Mouse (Mus musculus) heart, postnatal 25 days (tissue): ENCODE measurements around the gene Lhpp. TPM values are rescaled to one million over a fixed set of nuclear protein-coding genes. Genes with fewer than 3 reads are reported as not detected.
A peak's percentile ranks its signal among the peaks of the same experiment; 100 is the strongest.

Experiments used
- DNase-seq: peaks from one replicate; pipeline ENCODE4 v3.0.0; 2022; ENCODE audit warnings: low spot score
- intact Hi-C: fragments of 180-260 bp; cut with DNase I; formaldehyde crosslinking; loops from one replicate; pipeline ENCODE4 v1.15.1; 2025
- total RNA-seq, 2 experiments: library from RNA; stranded (reverse); gene quantifications; 2 replicates each; pipeline ENCODE4 v1.2.3; 2021

Gene Lhpp
- total RNA-seq, 2 experiments from 2014 or later: 14.6 to 15.6 TPM

DNA sequence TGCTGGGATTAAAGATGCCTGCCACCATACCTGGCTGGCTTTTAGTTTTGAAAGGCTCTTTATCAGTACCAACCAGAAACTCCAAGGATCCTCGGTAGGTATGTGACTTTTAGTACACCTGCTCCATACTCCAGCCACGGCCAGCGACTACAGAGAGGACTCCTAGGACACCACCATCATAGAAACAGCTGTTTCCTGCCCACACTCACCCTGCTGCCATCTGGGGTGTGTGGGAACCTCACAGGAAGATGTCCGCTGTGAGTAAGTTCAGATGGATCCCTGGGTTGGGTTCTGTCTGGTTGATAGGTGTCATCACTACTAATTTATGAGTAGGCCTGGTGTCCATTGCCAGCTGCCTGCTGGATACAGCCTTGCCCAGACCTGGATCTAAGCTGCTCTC, 88.3 kb downstream of the Lhpp start:
- intact Hi-C loops: no loop called here

GRCm38 (mm10) chr7:132699165-132699564, 88.7 kb downstream of the Lhpp start:
- intact Hi-C loops: no loop called here

More for the DNA sequence above, 88.3 kb downstream of the Lhpp start:
- DNase-seq: no peak

DNA sequence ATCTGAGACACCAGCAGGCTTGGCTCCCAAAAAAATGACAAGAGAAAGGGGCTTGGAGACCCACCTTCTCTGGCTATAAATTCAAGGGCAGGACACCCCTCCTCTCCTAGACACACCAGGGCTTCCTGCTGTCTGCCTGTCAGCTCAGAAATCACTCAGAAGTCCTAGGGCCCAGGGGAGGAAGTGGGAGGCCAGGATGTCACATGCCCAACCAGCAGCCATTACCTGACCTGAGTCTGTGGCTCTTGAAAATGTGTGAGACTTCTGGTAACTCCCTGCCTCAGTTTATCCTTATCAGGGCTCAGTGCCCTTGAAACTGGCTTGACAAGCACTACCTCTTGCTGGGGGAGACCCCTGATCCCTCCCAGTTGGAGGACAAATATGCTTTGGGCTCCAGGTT, 89.2 kb downstream of the Lhpp start:
- no peak for DNase-seq
- intact Hi-C loops: no loop called here

More at GRCm38 (mm10) chr7:132699165-132699564, 88.7 kb downstream of the Lhpp start:
- DNase-seq: no peak

GRCm38 (mm10) chr7:132700107-132700506, 89.7 kb downstream of the Lhpp start:
- intact Hi-C loops: no loop called here
- DNase-seq: no peak

DNA sequence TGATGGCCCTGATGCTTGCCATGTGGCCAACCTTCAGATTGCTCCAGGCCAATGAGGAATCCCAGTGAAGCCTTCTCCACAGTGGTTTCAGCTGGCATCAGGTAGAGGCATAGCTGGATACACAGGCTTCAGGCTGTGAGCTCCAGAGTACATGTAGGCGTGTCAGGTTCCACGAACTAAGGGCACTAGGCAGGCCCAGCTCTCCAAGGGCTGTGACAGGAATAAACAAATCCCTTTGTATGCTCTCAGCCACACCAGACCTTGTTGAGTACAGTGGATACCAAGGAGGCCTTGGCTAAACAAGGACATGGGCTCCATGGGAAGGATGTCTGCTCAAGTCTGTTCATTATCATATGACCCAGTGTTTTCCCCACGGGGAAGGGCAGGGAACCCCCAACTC, 91.0 kb downstream of the Lhpp start:
- intact Hi-C loops: no loop called here

DNA sequence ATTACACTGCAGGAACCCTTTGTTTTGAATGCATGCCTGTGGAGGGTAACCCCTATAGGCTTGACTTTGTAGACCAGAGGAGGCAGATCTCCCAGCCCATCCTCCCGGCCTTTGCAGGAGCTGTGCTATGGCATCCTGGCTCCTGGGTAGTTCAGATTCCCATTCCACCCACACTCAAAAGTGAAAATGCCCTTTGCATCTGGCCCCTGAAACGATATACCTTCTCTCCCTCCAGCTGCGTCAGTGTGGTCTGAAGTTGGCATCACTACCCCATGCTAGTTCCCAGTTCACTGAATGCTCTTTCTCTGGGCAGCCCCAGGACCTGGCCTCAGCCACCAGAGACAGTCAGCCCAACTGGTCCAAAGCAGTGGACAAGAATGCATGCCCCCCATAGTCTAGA, 91.6 kb downstream of the Lhpp start:
- intact Hi-C loops: no loop called here
- no peak for DNase-seq

More for the DNA sequence above, 91.0 kb downstream of the Lhpp start:
- no peak for DNase-seq

GRCm38 (mm10) chr7:132702492-132703070, 92.1 kb downstream of the Lhpp start:
- intact Hi-C loops: no loop called here
- DNase-seq: no peak

DNA sequence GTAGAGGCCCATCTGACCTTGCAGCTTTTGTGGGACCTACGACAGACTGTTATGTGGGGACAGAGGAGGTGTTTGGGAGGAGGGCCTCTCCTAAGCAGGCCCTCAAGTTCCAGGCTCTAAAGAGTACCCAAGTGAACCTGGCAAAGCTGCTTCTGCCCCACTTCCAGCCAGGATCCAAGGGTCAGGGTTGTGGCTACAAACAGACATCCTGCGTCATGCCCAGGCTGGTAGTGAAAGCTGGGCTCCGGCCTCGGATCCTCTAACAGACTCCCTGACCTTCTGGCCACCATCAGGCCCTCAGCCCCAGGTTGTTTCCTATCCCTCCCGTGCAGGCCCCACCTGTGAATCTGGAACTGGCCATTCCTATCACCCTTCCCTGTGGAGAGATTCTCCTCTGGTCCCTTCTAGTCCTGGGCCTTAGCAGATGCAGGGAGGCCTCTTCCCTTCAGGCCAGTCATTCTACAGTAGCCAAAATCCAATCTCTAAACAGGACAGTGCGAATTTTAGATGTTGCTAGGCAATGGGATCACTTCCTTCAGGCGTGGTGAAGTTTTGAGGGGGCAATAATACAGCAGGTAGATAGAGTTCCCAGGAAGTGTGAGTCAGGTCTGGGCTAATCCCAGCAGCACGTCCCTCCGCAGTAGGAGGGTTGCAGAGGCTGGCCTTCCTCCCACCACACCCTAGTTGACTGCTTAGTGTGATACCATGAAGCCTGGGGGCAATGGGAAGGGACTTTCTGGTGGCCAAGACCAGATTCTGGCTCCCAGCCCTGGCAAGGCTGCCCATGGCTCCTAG, 93.3 kb downstream of the Lhpp start:
- DNase-seq: no peak

DNA sequence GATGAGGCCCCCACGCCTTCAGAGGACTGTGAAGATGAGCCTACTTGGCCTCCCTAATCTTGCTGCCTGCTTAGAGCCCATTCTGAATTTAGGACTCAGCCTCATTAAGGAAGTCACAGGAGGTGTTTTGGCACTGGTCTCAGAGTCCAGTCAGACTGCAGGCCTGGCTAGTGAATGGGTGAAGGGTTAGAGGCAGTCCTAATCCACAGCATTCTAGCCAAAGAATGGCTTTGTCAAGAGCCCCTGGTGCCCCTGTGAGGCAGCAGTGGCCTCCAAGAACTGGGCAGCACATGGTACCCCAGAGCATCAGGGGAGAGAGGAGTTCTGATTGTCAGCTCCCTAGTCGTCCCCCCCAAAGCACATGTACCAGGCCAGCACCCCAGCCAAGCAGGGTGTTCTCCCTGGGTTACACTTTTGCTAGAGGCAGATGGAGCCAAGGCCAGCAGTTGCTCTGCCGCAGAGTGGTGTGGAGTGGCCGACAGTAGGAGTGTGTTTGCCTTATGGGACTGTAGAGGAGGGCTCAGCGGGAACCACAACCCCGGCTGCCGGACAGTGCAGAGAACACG, 94.0 kb downstream of the Lhpp start:
- DNase-seq: no peak
- intact Hi-C loops: no loop called here

More for the DNA sequence above, 93.3 kb downstream of the Lhpp start:
- intact Hi-C loops: no loop called here

DNA sequence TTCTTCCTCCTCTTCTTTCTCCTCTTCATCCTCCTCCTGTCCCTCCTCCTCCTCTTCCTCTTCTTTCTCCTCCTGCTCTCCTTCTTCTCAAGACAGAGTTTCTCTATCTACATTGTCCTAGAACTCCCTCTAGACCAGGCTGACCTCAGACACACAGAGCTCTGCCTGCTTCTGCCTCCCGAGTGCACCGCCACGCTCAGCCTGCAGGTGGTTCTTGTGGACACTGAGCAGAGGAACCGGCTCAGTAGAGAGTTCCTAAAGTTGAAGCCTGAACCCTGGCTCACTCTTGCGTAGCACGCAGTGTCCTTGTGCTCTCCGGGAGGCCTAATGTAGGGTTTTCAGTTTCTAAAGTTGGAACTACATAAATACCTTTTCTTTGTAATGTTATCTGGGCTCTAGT, 94.7 kb downstream of the Lhpp start:
- no peak for DNase-seq
- intact Hi-C loops: no loop called here

DNA sequence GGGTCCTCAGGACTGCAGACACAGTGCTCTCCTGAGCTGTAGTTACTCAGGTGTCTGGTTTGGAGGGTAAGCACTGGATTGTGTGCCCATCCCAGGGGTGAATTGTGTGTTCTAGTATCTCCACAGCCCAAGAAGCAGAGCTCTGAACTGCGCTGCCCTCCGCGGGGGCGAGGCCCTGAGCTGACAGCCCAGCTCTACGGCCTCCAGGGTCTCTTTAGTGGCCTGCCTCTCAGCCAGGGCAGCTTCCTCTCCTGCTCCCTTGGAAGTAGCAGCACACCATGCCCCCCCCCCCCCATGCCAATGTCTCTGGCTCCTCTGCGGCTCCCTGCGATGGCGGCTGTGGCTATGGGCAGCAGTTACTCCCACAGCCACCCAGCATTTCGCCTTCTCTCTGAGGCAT, 101.1 kb downstream of the Lhpp start:
- intact Hi-C loops: loop anchor here (5.0 kb wide), 2 partner anchors 39 to 54 kb away; no protein-coding TSS in a partner anchor
- DNase-seq: no peak

DNA sequence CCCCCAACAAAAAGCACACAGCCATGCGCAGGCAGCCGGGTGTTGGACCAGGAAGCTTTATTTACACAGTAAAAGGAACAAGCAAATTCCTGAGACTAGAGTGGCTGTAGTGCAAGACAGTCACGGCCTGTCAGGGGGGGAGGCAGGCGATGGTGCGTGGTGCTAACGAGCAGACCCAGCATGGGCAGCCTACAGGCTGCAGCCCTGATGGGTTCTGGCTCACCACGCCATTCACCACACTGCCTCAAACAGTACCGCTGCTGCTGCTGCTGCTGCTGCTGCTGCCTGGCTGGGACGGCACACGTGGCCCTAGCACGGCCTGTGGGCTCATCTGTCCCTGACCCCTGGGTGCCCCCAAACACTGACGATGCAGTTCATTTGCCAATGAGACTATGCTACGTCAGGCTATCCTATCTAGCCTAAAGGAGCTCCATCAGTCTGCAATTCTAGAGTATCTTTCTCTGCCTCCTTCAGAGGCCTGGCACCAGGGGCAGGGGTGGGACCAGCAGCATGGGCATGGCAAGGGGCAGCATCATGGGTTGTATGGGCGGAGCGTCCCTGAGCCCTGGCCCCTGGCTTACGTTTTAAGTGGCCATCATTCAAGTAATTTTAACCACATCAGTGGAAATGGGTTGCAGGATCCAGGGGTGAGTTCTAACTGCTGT, 101.7 kb downstream of the Lhpp start:
- intact Hi-C loops: loop anchor here (5.0 kb wide), 2 partner anchors 40 to 55 kb away; no protein-coding TSS in a partner anchor
- DNase-seq: no peak

DNA sequence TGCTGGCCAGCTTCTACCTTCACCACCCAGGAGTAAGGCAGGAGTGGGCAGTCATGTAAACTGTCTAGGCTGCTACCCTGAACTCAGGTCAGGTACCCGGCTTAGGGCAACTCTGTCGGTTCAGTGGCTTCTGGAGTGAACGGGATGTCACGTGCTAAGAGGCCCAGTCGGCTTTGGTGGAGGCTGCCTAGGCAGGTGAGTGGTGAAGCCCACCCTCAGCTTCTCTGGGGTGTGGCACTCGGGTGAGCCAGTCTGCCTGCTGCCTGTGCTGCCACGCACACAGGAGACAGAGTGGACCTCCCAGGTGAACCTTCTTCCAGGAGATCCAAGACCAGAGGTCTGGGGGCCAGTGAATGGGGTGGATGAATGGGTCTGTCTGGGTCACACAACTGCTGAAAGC, 102.5 kb downstream of the Lhpp start:
- DNase-seq: no peak
- intact Hi-C loops: loop anchor here (5.0 kb wide), 2 partner anchors 41 to 56 kb away; no protein-coding TSS in a partner anchor

DNA sequence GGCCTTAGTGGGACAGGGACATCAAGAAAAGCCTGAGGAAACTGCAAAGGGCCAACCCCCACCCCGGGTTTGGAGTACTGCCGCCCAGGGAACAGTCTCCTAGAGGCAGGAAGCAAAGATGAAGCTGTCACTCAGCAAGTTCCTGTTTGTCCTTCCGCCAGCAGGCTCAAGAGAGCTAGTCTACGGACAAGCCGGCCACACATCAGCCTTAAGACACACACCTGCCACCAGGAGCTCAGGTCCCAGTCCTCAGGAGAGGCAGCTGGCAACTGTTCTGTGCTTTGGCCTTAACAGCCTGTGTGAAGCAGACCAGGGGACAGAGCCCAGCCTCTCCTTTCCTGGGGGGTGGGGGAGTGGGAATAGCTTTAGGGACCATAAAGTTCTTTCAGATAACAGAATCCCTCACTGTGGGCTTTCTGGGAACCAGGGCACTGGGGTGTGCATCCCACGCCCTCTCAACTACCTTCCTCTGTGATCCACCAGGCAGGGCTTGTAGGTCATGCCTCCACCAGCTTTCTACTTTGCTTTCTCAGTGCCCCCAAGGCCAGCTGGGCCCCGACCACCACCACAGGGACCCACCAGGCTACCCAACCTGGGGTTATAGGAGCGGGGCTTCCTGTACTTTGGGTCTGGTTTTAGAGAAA, 103.2 kb downstream of the Lhpp start:
- DNase-seq: peak; percentile 53
- intact Hi-C loops: loop anchor here (2.0 to 5.0 kb wide), 3 partner anchors 21 to 56 kb away; no protein-coding TSS in a partner anchor

- intact Hi-C loops: loop anchor here (2.0 to 5.0 kb wide), 3 partner anchors 20 to 57 kb away; no protein-coding TSS in a partner anchor
- peak; percentile 71 for DNase-seq
These were observed 103.9 kb downstream of the Lhpp start for GRCm38 (mm10) chr7:132714236-132714923.

GRCm38 (mm10) chr7:132715259-132715658, 104.8 kb downstream of the Lhpp start:
- DNase-seq: no peak
- intact Hi-C loops: loop anchor here (2.0 kb wide), 1 partner anchor 20 kb away; no protein-coding TSS in a partner anchor

GRCm38 (mm10) chr7:132719570-132719969, 109.1 kb downstream of the Lhpp start:
- intact Hi-C loops: no loop called here
- DNase-seq: no peak

DNA sequence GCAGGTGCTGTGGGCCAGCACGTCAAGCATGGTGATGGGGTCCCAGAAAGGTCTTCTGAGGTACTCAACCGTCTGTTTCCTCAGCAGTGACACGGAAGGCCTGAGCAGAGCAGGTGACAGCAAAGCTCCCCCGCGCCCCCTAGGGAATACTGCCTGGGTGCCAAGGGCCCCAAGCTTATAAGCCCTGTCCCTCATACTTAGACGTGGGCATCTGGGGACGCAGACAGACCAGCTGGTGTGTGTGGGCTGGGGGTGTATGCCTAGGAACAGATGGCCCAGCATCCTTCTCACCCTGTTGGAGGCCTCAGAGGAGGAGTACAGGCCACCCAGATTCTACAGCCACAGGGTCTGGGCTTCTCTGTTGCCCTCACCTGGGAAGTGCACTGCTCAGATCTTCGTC, 110.1 kb downstream of the Lhpp start:
- intact Hi-C loops: loop anchor here (5.0 to 10.0 kb wide), 2 partner anchors 38 to 146 kb away; partner anchors contain the start of gene Oat
- DNase-seq: no peak
